Mouse (Mus musculus) T-helper 17 cell (primary cell): ENCODE results near the gene Rpl18a.

ENCODE experiments used
- in situ Hi-C, 2 experiments: fragments of 300-600 bp; cut with MboI, MseI; formaldehyde crosslinking; loops; 1 replicate in 1 of 2; 2 replicates in 1 of 2; pipeline ENCODE4 v1.15.1; 2025; ENCODE audit warnings: high pct_unique_total_duplicates in 2 of 2

Gene Rpl18a

GRCm38 (mm10) chr8:70897021-70897680, at the start of gene Rpl18a:
Gene Rpl18a (minus strand): TSS chr8:70897412.
- in situ Hi-C loops, result loop anchor here in 1 of 2 experiments (5.0 kb wide), 1 partner anchor 475 kb away; the partner anchor contains the start of gene Ocel1

DNA sequence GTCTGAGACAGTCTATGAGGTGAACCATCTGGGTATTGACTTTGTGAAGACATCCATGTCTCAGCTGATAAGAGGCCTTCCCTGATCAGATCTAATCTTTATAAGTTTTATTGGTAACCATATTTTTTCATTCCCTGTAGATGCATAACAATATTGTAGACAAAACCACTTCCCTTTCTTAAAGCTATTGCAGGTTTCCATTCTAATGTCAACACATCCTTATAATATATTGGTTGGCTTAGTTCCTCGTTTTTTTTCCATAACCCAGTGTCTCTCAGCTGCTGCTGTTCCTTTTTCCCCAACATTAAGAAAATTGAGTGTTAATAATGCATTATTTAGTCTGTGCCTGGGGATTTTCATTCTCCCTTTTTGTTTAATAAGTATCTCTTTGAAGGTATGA, 46.0 kb upstream of the Rpl18a start:
- in situ Hi-C loops, result no loop called here

- in situ Hi-C loops, result no loop called here
Measured at GRCm38 (mm10) chr8:70941478-70941877, 44.3 kb upstream of the Rpl18a start.

- in situ Hi-C loops, result loop anchor here (10.0 kb wide), 2 partner anchors 268 to 808 kb away; no protein-coding TSS in a partner anchor
Measured at GRCm38 (mm10) chr8:70937200-70937599, 40.0 kb upstream of the Rpl18a start.

DNA sequence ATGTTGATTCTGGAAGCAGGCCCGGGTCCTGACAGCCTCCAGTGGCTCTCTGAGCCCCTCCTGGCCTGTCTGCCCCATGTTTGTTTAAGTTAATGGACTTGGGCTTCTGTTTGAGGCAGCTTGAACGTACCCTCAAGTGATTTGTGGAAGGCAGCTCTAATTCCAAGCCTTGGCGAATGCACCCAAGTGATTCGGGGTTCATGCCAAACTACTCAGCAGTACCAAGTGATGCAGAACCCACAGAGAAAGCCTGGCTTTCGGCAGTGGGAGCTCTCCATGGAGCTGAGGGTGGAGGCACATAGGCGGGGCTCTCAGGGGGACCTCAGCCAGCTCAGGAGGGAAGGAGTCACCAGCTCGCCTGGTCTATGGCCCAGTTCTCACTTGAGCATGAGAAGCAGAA, 37.6 kb upstream of the Rpl18a start:
- in situ Hi-C loops, result loop anchor here (10.0 kb wide), 2 partner anchors 270 to 810 kb away; no protein-coding TSS in a partner anchor

DNA sequence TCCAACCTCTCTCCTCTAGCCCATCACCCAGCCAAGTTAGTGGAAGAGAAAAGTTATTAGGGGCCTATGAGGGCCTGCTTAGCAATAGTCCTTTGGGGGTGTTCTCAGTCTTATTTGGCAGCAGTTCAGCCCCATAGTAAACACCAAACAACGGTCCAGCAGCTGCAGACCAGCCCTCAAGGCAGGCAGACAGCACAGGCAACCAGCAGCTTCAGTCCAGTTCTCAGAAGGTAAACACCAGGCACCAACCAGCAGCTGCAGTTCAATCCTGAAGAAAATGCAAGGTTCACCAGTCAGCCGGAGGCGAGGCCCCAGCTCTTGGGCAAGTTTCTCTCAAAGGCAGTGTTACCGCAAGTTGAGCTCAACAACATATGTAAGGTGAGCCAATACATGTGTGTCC, 35.8 kb upstream of the Rpl18a start:
- in situ Hi-C loops, result loop anchor here (10.0 kb wide), 2 partner anchors 272 to 812 kb away; no protein-coding TSS in a partner anchor

DNA sequence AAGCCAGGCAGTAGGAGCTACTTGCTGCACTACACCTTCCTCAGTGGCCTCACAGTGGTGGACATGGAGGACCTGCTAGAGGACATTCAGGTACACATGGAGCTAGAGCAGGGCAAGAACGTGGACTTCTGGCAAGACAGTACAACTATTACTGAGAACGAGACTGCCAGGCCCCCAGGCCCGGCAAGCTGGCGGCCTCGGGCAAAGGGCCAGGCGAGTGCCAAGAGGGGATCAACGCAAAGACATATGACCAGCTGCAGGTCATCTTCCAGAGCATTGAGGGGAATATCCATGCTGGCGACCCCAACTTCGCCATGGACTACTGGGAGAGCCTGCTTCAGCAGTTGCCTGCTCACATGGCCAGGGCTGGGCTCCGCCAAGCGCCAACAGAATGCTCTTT, 34.5 kb upstream of the Rpl18a start:
- in situ Hi-C loops, result loop anchor here (10.0 kb wide), 2 partner anchors 273 to 813 kb away; no protein-coding TSS in a partner anchor

GRCm38 (mm10) chr8:70928778-70929322, 31.6 kb upstream of the Rpl18a start:
- in situ Hi-C loops, result no loop called here

- in situ Hi-C loops, result no loop called here
Measured at GRCm38 (mm10) chr8:70928096-70928495, 30.9 kb upstream of the Rpl18a start.

- in situ Hi-C loops, result no loop called here
Measured at GRCm38 (mm10) chr8:70926396-70926795, 29.2 kb upstream of the Rpl18a start.

DNA sequence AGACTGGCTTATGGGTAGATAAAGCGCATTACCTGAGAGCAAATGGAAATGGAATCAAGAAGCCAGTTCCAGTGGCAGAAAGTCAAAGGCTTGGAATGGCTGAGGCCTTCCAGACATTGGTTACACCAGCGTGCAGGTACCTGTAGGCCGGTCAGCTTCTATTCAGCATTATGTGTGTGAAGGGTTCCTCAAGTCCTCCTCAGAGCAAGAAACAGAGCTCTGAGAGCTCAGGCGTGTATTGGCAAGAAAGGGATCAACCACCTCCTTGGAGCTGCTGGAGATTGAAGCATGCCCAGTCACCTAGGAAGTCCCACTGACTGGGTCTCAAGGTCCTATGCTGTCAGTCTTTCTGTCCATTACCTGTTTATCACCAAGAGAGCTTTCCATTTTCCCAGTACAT, 28.5 kb upstream of the Rpl18a start:
- in situ Hi-C loops, result no loop called here

DNA sequence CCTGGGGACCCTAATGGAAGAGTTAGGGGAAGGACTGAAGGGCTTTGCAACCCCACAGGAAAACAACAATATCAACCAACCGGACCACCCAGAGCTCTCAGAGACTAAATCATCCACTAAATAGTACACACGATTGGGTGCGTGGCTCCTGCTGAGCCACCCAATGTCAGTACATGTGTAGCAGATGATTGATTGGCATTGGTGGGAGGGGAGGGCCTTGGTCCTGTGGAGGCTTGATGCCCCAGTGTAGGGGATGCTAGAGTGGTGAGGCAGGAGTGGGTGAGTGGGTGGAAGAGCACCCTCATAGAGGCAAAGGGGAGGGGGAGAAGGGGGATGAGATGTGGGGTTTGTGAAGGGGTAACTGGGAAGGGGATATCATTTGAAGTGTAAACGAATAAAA, 26.9 kb upstream of the Rpl18a start:
- in situ Hi-C loops, result no loop called here

DNA sequence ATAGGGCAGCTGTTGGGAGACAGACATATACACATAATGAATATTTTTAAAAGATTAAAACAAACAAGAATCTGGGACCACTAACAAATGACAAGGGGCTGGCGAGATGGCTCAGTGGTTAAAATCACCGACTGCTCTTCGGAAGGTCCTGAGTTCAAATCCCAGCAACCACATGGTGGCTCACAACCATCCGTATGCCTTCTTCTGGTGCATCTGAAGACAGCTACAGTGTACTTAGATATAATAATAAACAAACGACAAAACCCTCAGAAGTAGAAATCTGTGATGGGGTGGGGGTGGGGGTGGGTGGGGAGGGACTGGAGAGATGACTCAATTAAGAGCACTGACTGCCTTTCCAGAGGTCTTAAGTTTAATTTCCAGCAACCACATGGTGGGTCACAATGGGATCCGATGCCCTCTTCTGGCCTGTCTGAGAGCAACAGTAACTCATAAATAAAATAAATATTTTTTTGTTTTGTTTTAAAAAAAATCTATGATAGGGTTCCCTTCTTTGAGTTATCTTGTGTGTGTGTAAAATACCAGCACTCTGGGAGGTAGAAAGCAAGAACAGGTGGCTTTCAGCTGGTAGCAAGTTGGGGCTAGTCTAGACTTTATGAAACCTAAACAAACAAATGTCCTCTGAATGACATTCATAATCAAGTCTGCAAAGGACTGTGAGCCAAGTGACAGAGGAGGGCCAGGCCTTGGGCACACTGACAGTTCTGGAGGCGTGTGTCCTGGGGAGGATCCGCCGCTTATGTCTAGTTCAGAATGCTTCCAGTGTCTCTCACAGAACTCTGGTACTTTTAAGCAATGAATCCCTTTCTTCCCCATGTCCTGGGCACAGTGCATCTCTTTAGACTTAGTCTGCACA, 23.1 kb upstream of the Rpl18a start:
- in situ Hi-C loops, result no loop called here

GRCm38 (mm10) chr8:70914704-70915103, 17.5 kb upstream of the Rpl18a start:
- in situ Hi-C loops, result loop anchor here in 1 of 2 experiments (10.0 kb wide), 1 partner anchor 370 kb away; no protein-coding TSS in a partner anchor

DNA sequence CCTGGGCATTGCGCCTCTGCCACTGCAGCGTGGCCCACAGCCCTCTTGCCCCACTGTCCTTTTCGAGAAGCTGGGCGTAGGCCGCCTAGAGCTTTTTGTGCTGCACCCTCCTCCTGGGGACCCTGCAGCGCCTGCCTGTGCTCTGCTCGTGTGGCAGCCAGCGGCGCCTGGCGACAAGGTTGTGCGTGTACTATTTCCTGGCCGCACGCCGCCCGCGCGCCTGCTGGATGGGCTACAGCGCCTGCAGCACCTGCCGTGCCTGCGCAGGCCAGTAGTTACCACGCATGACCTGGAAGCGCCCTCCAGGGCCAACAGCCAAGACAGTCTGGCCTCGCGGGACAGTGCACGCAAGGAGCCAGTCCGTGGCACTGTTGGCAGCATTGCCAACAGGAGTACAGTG, 16.3 kb upstream of the Rpl18a start:
- in situ Hi-C loops, result loop anchor here in 1 of 2 experiments (10.0 kb wide), 1 partner anchor 371 kb away; no protein-coding TSS in a partner anchor

DNA sequence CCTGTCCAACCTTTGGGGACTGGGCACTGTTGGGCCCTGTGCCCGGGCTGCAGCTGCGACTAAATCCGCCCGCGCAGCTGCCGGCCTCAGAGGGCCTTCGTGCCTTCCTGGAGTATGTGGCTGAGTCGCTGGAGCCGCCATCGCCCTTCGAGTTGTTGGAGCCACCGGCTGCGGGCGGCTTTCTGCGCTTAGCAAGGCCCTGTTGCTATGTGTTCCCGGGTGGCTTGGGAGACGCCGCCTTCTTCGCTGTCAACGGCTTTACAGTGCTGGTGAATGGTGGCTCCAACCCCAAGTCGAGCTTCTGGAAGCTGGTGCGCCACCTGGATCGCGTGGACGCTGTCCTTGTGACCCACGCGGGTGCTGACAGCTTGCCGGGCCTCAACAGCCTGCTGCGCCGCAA, 15.7 kb upstream of the Rpl18a start:
- in situ Hi-C loops, result loop anchor here in 1 of 2 experiments (10.0 kb wide), 1 partner anchor 372 kb away; no protein-coding TSS in a partner anchor

DNA sequence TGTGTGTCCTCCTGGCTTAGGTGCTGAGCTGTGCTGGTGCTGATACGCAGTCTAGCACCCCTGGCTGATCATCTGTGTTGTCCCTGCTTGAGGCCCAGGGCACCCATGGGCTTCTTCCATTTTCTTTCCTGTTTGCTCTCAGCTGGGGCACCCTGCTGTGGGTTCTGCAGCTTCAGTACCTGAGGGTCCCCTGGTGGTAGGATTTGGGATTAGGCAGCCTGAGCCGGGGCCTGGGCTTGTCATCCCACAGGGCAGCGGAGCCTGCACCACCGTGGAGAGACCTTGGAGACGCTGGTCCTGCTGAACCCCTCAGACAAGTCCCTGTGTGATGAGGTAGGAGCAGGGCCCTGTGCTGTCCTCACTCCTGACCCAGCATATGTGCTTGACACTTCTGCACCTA, 14.4 kb upstream of the Rpl18a start:
- in situ Hi-C loops, result loop anchor here in 1 of 2 experiments (10.0 kb wide), 1 partner anchor 373 kb away; no protein-coding TSS in a partner anchor

- in situ Hi-C loops, result no loop called here
Measured at GRCm38 (mm10) chr8:70907518-70907917, 10.3 kb upstream of the Rpl18a start.

- in situ Hi-C loops, result no loop called here
Measured at GRCm38 (mm10) chr8:70905831-70906736, 8.9 kb upstream of the Rpl18a start, which contains the start of gene Map1s. Gene Map1s (plus strand): TSS chr8:70905932.

GRCm38 (mm10) chr8:70905463-70905830, 8.2 kb upstream of the Rpl18a start:
- in situ Hi-C loops, result no loop called here

- in situ Hi-C loops, result no loop called here
Measured at GRCm38 (mm10) chr8:70904532-70904931, 7.3 kb upstream of the Rpl18a start.
